Mouse (Mus musculus) kidney, adult 2 months (tissue): Measurements from ENCODE around the gene Arl10.

Experiments
- CTCF ChIP-seq: fragments of 200-500 bp; conservative IDR thresholded peaks from 2 replicates; pipeline ENCODE4 v1.5.1; 2011; ENCODE audit warnings: low read depth, mild to moderate bottlenecking, control low read depth, low read length, moderate library complexity, mixed read lengths; ENCODE audit not compliant: insufficient read depth, insufficient read length
- POLR2A ChIP-seq: fragments of 200-500 bp; IDR thresholded peaks from one replicate; pipeline ENCODE4 v1.6.1; 2011; ENCODE audit warnings: low read depth, low read length, control low read depth

DNA sequence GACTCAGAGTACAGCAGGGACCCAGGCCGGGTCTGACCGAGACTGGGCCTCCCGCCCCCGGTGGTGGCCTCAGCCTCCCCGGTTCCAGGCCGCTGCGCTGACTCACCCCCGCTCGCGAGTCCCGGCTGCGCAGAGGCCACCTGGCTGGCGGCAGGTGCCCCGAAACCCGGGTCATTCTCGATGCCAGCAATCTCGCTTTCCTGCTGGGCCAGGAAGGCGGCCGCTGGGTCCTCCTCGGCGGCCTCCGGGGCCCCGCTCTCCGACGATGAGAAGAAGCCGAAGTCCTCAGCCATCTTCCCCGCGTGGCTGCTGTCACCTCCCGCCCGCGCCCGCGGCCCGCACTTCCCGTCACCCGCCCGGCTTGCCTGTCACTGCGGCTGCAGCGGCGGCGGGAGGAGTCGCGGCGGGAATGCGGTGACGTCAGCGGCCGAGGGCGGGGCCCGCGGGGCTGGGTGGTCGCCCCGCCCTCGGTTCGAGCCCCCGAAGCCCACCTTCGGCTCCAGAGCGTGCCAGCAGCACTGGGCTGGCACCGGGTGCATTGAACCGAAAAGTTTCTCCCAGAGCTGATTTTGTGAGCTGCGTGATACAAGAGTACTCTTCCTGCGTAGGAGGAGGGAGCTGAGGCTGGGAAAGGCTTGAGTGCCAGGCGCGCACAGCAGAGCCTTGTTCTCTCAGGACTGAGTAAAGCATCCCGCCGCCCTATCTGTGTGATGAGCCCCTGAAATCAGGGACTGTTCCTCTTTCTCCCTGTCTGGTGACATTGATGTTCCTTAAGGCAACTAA, 36.3 kb downstream of the Arl10 start, which contains the start of gene Cltb:
- TF ChIP-seq CTCF, result no peak
- no peak for TF ChIP-seq POLR2A
